Mouse (Mus musculus) liver, embryonic 14.5 days (tissue): ENCODE data around the gene Sh3pxd2a. TPM values are rescaled to one million over a fixed set of nuclear protein-coding genes. Genes with fewer than 3 reads are reported as not detected.
A peak's percentile ranks its signal among the peaks of the same experiment; 100 is the strongest.

Source experiments
- ATAC-seq: fragments of 200-750 bp; cut with Nextera tagmentation; 2 replicates; pipeline ENCODE4 v1.8.0; 2017; ENCODE audit warnings: moderate number of reproducible peaks, mild to moderate bottlenecking, moderate library complexity; ENCODE audit not compliant: insufficient read depth
- DNase-seq, 3 experiments: peaks; one replicate each; pipeline ENCODE4 v3.0.0-alpha.2; 2012 to 2013; ENCODE audit warnings: low read depth in 3 of 3, low spot score in 3 of 3
- H3K27ac ChIP-seq: fragments of 300-500 bp; sonication (generic); 2 replicates; pipeline ENCODE4 v1.5.1; 2014; ENCODE audit warnings: moderate library complexity, mild to moderate bottlenecking, control low read depth, inconsistent platforms
- H3K27me3 ChIP-seq: fragments of 300-500 bp; sonication (generic); 2 replicates; pipeline ENCODE4 v1.6.1; 2014; ENCODE audit warnings: mild to moderate bottlenecking, low read length, moderate library complexity; ENCODE audit not compliant: control insufficient read depth, insufficient read depth
- H3K36me3 ChIP-seq: fragments of 300-500 bp; sonication (generic); replicated peaks from 2 replicates; pipeline ENCODE4 v1.6.1; 2014; ENCODE audit warnings: low read depth; ENCODE audit not compliant: control insufficient read depth, insufficient read depth
- H3K4me1 ChIP-seq, 2 experiments: fragments of 200-500 bp in 1 of 2; fragments of 300-500 bp in 1 of 2; sonication (generic) in 1 of 2; replicated peaks; 2 replicates each; pipeline ENCODE4 v1.6.1; 2012 to 2014; ENCODE audit warnings: antibody characterized with exemption in 1 of 2, inconsistent platforms in 1 of 2, low read length in 1 of 2; ENCODE audit not compliant: control insufficient read depth in 2 of 2, insufficient read depth in 2 of 2
- H3K4me2 ChIP-seq: fragments of 300-500 bp; sonication (generic); 2 replicates; pipeline ENCODE4 v1.6.1; 2014; ENCODE audit warnings: low read depth, mild to moderate bottlenecking, control low read depth, moderate library complexity
- H3K4me3 ChIP-seq, 2 experiments: fragments of 200-500 bp in 1 of 2; fragments of 300-500 bp in 1 of 2; sonication (generic) in 1 of 2; 2 replicates each; pipeline ENCODE4 v1.5.1; 2012 to 2014; ENCODE audit warnings: low read depth in 2 of 2, low read length in 2 of 2, mild to moderate bottlenecking in 2 of 2, control low read depth in 1 of 2, inconsistent platforms in 1 of 2, moderate library complexity in 1 of 2; ENCODE audit not compliant: insufficient read depth in 1 of 2
- H3K9ac ChIP-seq: fragments of 300-500 bp; sonication (generic); replicated peaks from 2 replicates; pipeline ENCODE4 v1.6.1; 2014; ENCODE audit warnings: mild to moderate bottlenecking, control low read depth, moderate library complexity
- H3K9me3 ChIP-seq: fragments of 300-500 bp; sonication (generic); 2 replicates; pipeline ENCODE4 v1.6.1; 2016; ENCODE audit warnings: low read length, mixed read lengths; ENCODE audit not compliant: control insufficient read depth
- CTCF ChIP-seq: IDR thresholded peaks from 2 replicates; pipeline ENCODE4 v1.5.1; 2016; ENCODE audit warnings: antibody characterized with exemption, low read depth, control low read depth
- EP300 ChIP-seq: IDR thresholded peaks from 2 replicates; pipeline ENCODE4 v1.6.1; 2016; ENCODE audit warnings: antibody characterized with exemption, low read depth
- WGBS: fragments of 180-500 bp; shearing (Covaris S2); extraction: QIAGEN DNeasy Blood & Tissue Kit; methylation state at CpG from one replicate; pipeline ENCODE4 v1.1.7; 2014; ENCODE audit not compliant: insufficient replicate concordance; 5-methylcytosine and 5-hydroxymethylcytosine counted together
- polyA plus RNA-seq, 2 experiments: library from polyadenylated mRNA; depleted of rRNA in 1 of 2; stranded (reverse) in 1 of 2; unstranded in 1 of 2; fragments of >200 nt; fragmentation: Nextera tagmentation in 1 of 2; extraction: Ambion mirVana in 1 of 2; gene quantifications; 2 replicates each; pipeline versions ENCODE4 v1.2.1 to v1.2.3; 2012 to 2014

The Sh3pxd2a gene
- polyA plus RNA-seq, 2 experiments = 0.50 to 1.6 TPM

GRCm38 (mm10) chr19:47416161-47416560, 48.0 kb downstream of the Sh3pxd2a start:
- no peak for ATAC-seq
- H3K27ac ChIP-seq = no peak overlapping the region
- no peaks in the 10 kb centered on the region for H3K27me3 ChIP-seq
- no peaks in the 10 kb centered on the region for H3K9me3 ChIP-seq
- TF ChIP-seq CTCF (no peak), EP300 (no peak)
- H3K4me3 ChIP-seq = no peak overlapping the region
- no peak overlapping the region for H3K4me2 ChIP-seq
- no peaks in the 10 kb centered on the region for H3K36me3 ChIP-seq
- no peak overlapping the region for H3K9ac ChIP-seq
- peaks cover 0 to 4% of the 10 kb centered on the region in 2 experiments; a peak in 2 of 4 replicates for H3K4me1 ChIP-seq
- DNase-seq = no peak
- 85% methylated on average over 12 of the region's 12 CpGs for WGBS

GRCm38 (mm10) chr19:47414142-47414905, 49.9 kb downstream of the Sh3pxd2a start:
- H3K4me3 ChIP-seq = no peak overlapping the region

GRCm38 (mm10) chr19:47413458-47414005, 50.7 kb downstream of the Sh3pxd2a start:
- Histone ChIP-seq H3K4me2 (no peak overlapping the region), H3K36me3 (no peaks in the 10 kb centered on the region), H3K4me1 (peaks cover 0 to 4% of the 10 kb centered on the region in 2 experiments; a peak in 2 of 4 replicates), H3K9me3 (no peaks in the 10 kb centered on the region), H3K4me3 (no peak overlapping the region), H3K27me3 (no peaks in the 10 kb centered on the region), H3K9ac (no peak overlapping the region), H3K27ac (no peak overlapping the region)
- TF ChIP-seq EP300 = no peak
- no peak for TF ChIP-seq CTCF
- WGBS = 86% methylated on average over 6 of the region's 6 CpGs
- no peak for ATAC-seq
- no peak for DNase-seq

More at GRCm38 (mm10) chr19:47414142-47414905, 49.9 kb downstream of the Sh3pxd2a start:
- Histone ChIP-seq H3K4me1 (peaks cover 0 to 4% of the 10 kb centered on the region in 2 experiments; a peak in 2 of 4 replicates), H3K27me3 (no peaks in the 10 kb centered on the region), H3K4me2 (no peak overlapping the region), H3K9ac (no peak overlapping the region), H3K36me3 (no peaks in the 10 kb centered on the region), H3K27ac (no peak overlapping the region), H3K9me3 (no peaks in the 10 kb centered on the region)
- 70% methylated on average over 13 of the region's 13 CpGs for WGBS
- no peak for TF ChIP-seq CTCF
- TF ChIP-seq EP300 = no peak
- DNase-seq (no peak), ATAC-seq (no peak)

- no peak overlapping the region for H3K9ac ChIP-seq
- H3K4me3 ChIP-seq = no peak overlapping the region
Observed at GRCm38 (mm10) chr19:47412566-47413248, 51.5 kb downstream of the Sh3pxd2a start.

GRCm38 (mm10) chr19:47410301-47410700, 53.9 kb downstream of the Sh3pxd2a start:
- Histone ChIP-seq H3K27me3 (no peaks in the 10 kb centered on the region), H3K27ac (no peak overlapping the region), H3K4me3 (no peak overlapping the region), H3K4me2 (no peak overlapping the region), H3K9me3 (no peaks in the 10 kb centered on the region), H3K4me1 (peaks cover 15 to 24% of the 10 kb centered on the region in 2 experiments), H3K36me3 (no peaks in the 10 kb centered on the region), H3K9ac (no peak overlapping the region)
- WGBS = 80% methylated on average over 6 of the region's 6 CpGs
- TF ChIP-seq EP300 = no peak
- no peak for TF ChIP-seq CTCF
- DNase-seq (no peak), ATAC-seq (no peak)

More at GRCm38 (mm10) chr19:47412566-47413248, 51.5 kb downstream of the Sh3pxd2a start:
- peaks cover 0 to 4% of the 10 kb centered on the region in 2 experiments; a peak in 2 of 4 replicates for H3K4me1 ChIP-seq
- H3K27ac ChIP-seq = no peak overlapping the region
- ATAC-seq (peak; percentile 48; the same call in 1 of the 2 replicates), DNase-seq (no peak)
- no peak overlapping the region for H3K4me2 ChIP-seq
- H3K36me3 ChIP-seq = no peaks in the 10 kb centered on the region
- no peaks in the 10 kb centered on the region for H3K9me3 ChIP-seq
- WGBS = 58% methylated on average over 11 of the region's 11 CpGs
- peak; percentile 39; the same call in 1 of the 2 replicates for TF ChIP-seq CTCF
- TF ChIP-seq EP300 = no peak
- H3K27me3 ChIP-seq = no peaks in the 10 kb centered on the region
